Mouse (Mus musculus): Measurements from ENCODE around the gene Bak1. TPM values are rescaled to one million over a fixed set of nuclear protein-coding genes. Genes with fewer than 3 reads are reported as not detected.
"Not testable (repeated sequence)": the region's sequence is repeated elsewhere in the genome, so short reads cannot be mapped to it uniquely, and the experiment has no call there.

The Bak1 gene
- total RNA-seq, 2 experiments from 2014 or later, result 17.0 to 28.6 TPM

DNA sequence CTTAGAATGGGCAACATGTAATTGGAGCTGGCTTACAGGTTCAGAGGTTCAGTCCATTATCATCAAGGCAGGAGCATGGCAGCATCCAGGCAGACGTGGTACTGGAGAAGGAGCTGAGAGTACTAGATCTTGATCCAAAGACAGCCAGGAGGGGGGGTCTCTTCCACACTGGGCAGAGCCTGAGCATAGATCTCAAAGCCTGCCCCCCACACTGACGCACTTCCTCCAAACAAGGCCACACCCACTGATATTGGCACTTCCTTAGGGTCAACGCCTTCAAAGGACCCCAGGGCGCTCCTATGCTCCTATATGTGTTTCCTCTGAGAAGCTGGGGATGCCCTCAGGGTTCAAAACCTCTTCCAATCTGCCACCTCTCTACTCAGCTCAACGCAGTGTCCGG, 33.8 kb downstream of the Bak1 start:
- ATAC-seq (replicated peaks; ENCODE audit: low FRiP score, poor library complexity, severe bottlenecking), result no peak

DNA sequence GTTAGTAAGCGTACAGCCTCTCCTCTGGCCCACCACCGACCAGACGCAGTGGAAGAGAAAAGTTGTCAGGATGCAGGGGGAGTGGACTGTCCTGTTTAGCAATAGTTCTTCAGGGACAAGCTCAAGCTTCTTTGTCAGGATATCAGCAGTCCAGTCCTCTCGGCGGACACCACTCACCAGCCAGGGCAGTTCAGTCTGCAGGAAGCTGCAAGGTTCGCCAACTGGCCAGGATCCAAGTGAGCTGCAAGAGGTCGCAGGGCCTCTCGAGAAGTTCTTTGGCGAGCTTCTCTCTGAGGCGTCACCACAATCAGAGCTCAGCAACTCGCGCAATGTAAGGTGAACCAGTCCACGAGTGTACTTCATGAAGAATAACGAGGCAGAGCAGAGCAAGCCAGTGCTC, 34.4 kb downstream of the Bak1 start:
- ATAC-seq (replicated peaks; ENCODE audit: low FRiP score, poor library complexity, severe bottlenecking), result no peak

DNA sequence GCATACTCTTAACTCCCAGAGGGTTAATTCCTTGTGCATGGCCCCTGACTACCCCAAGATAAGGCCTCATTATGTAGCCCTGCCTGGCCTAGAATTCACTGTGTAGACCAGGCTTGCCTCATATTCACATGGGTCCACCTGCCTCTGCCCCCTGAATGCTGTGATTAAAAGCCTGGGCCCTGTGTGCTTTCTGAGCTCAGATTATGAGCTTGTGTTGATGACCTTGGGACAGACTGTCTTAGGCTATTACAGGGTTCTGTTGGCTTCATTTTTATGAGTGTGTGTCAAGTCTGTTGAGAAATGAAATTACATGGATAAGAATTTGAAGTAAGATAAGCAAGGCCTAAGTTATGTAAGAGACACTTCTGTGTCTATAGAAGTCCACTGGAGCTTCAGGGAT, 38.3 kb downstream of the Bak1 start:
- ATAC-seq (replicated peaks; ENCODE audit: low FRiP score, poor library complexity, severe bottlenecking), result no peak

DNA sequence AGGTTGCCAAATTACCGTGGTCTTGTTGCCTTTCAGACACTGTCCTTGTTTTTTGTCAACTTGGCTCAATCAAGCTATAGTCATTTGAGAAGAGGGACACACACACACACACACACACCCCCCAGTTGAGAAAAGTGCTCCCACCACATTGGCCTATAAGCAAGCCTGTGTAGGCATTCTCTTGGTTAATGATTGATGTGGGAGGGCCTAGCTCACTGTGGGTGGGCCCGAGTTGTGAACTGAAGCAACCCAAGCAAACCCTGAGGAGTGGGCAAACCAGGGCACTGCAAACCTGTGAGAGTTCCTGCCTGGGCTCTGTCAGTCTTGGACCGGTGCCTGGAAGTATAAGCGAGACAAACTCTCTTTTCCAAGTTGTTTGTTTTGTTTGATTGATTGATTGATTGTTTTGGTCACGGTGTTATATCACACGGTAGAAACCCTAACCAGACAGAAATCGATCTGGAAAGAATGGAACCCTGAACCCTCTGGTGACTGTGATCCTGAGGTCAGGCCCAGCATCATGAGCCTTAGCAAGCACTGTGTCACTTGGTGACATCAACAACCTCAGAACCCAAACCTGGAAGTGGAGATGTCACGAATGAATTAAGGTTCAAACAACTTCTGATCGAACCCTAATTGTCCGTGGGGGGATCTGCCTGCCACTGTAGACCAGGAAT, 43.2 kb downstream of the Bak1 start:
- ATAC-seq (replicated peaks; ENCODE audit: low FRiP score, poor library complexity, severe bottlenecking), result no peak

DNA sequence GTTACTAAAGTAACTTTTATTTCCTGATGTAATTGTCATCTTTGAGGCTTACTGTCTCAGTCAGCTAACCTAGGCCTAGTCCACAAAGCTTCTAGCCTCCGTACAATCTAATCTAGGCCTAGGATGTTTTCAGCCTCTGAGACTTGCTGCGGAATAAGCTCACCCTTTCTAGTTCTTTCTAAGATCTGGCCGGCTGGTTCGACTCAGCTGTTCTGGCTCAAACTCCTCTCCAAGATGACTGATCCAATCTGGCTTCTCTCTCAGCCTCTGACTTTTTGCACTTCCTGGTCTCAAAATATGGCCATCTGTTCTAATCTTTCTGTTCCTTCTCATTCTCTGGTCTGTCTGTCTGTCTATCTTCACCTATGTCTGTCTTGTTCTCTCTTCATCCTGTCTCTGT, 45.4 kb downstream of the Bak1 start:
- no peak for ATAC-seq (replicated peaks; ENCODE audit: low FRiP score, poor library complexity, severe bottlenecking)

DNA sequence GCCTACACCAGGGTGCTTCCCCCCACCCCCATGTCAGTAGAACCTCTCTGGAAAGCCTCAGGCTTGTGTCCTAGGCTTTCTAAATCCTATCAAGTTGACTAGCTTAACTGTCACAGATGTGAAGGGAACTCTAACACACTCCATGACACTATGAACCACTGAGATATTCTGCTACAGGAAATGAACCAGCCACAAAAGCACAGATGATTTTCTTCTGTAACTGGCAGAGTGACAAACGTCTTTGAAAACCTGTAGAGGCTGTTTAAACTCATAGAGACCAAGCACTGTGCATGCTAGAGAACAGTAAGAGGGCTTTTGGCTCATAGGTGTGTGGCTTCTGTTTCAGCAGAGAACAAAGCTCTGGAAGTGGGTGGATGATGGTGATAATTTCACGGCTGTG, 47.8 kb downstream of the Bak1 start:
- ATAC-seq (replicated peaks; ENCODE audit: low FRiP score, poor library complexity, severe bottlenecking), result no peak

DNA sequence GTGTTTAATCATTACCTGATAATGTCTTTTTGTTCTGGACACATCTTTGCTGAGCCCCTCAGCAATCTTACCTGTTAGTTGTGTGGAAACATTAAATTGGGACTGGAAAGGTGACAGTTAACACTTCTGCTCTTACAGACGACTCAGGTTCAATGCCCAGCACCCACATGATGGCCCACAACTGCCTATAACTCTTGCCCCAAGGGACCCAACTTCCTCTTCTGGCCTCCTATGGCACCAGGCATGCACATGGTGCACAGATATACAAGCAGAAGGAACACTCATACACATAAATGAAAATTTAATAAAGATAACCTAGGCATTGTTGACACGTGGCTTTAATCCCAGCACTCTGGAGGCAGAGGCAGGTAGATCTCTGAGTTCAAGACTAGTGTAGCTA, 49.4 kb downstream of the Bak1 start:
- ATAC-seq (replicated peaks; ENCODE audit: low FRiP score, poor library complexity, severe bottlenecking), result no peak

DNA sequence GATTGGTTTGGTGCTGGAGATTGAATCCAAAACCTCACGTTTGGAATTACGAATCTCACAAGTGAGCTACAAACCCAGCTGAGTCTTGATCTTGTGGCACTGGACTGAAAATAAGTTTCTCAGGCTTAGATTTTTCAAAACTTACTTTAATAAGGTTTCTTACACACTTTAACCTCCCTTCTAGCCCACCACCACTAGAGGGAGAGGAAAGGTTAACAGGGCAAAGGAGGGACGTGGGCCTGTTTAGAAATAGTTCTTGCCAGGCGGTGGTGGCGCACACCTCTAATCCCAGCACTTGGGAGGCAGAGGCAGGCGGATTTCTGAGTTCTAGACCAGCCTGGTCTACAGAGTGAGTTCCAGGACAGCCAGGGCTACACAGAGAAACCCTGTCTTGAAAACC, 51.5 kb downstream of the Bak1 start:
- not testable (repeated sequence) for ATAC-seq (replicated peaks; ENCODE audit: low FRiP score, poor library complexity, severe bottlenecking)

DNA sequence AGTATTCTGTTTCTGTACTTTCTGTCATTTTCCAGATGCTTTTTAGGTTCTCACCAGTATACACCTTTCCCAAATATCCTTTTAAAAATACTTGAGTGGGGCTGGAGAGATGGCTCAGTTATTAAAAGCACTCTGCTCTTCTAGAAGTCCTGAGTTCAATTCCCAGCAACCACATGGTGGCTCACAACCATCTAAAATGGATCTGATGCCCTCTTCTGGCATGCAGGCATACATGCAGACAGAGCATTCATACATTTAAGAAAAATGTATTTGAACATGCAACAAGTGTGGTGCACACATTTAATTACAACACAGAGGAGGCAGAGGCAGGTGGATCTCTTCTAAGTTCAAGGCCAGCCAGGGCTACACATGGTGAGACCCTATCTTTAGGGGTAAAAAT, 53.4 kb downstream of the Bak1 start:
- ATAC-seq (replicated peaks; ENCODE audit: low FRiP score, poor library complexity, severe bottlenecking), result no peak

DNA sequence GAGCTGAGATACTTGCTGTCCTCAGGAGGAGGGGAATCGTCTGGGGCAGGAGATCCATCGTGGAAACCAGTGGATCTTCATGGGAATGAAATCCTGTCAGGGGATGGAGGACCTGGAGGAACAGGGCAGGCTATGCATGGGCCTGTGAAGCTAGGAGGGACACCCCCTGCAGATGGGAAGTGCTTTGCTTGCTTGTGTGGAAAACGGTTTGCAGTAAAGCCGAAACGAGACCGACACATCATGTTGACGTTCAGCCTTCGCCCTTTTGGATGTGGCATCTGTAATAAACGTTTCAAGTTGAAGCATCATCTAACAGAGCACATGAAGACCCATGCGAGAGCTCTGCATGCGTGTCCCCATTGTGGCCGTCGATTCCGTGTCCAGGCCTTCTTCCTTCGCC, 54.3 kb downstream of the Bak1 start:
- no peak for ATAC-seq (replicated peaks; ENCODE audit: low FRiP score, poor library complexity, severe bottlenecking)

DNA sequence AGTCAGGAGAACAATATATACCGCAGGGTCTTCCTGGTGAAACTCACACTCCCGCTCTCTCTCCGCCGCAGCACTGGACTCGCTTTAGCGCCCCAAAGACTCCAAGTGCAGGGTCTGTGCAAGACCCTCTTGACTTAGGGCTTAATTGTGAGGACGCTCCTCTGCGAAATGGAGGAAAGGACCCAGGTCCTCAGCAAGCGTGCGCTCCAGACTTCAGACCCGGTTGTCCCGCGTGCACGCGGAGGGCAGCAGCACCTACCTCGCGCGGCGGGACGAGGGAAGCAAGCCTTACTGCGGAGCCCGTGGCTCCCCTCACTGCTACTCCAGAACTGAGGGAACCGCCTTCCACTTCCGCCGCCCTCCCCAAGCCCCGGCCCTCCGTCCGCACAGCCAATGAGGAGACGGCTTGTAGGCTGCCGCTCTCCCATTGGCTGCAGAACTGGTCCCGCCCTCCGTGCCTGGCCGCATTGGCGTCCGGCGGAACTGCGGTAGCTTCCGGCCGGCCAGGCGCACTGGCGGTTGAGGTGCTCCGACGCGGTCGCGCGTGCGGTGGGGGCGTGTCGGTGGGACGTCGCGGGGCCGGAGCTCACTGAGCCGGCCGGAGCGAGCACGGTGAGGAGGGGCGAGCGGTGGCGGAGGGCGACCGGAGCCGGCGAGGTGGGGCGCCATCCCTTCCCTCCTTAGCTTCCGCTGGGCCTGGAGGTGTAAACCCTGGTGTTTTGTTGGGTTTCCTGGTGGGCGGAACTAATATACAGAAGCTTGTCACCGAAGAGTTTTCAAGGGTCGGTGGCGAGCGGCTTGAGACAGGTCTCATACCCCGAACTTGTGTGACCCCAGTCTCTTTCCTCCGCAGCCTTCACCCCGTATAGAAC, 55.9 kb downstream of the Bak1 start, which contains the start of gene Zbtb9:
TSS of gene Zbtb9 (plus strand) at position 465 of the 872 bp plus-strand sequence.
- peak; percentile 98 for ATAC-seq (replicated peaks; ENCODE audit: low FRiP score, poor library complexity, severe bottlenecking)

DNA sequence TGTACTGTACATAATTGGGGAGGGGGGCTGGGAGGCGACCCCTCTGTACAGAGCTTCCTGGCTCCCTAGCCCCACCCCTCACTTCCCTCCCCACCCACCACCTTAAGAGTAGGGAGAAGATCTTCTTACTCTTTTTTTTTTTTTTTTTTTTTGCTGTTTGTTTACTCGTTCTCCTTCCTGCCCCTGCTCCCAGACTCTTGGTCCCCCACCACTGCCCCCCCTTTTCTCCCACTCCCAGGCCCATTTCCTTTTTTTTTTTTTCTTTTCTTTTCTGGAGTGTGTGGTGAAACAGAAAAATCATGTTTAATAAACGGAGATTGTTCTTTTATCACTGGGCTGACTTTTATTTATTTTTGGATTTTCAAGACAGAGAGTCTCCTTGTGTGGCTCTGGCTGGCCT, 56.7 kb downstream of the Bak1 start:
- no peak for ATAC-seq (replicated peaks; ENCODE audit: low FRiP score, poor library complexity, severe bottlenecking)

DNA sequence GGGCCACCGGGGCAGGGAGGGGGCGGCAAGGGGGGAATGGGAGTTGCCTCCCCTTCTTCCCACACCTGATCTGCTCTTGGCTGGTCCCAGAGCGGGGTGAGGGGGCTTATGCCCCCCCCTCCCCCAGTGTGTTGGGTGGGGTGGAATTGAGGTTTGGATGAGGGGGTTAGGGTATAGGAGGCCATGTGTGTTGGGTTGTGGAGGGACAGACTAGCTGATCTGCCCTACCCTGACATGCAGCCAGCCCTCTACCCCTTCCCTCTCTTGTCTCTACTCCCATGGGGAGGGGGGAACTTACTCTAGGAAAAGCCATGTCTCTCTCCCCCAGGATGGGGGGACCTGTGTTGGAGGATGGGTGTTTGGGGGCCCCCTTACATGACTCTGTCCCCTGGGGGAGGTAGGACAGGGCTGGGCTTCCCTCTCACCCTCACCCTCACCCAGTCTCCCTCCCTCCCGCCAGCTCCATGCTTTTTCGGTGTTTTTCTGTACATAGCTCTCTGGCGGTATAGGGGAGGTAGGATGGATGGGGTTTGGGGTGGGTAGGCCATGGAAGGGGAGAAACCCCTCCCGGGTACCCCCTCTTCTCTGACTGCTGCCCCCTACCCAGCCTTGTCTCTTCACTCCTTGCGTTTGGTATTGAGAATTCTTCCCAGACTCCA, 57.4 kb downstream of the Bak1 start:
- ATAC-seq (replicated peaks; ENCODE audit: low FRiP score, poor library complexity, severe bottlenecking), result no peak

DNA sequence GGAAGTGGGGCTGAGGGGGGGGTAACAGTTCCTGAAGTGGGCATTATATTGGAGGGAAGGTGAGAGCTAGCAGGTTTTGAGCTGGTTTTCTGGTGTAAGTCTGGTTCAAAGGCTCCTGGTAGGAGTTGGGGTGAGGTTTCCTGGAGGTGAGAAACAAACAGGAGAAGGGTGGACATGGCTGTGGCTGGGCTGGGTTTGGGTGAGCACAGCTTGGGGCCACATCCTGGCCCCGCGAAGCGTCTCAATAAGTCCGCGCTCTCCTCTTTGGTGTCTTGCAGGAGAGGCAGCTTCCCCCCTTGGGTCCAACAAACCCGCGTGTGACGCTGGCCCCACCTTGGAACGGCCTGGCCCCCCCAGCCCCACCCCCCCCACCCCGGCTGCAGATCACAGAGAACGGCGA, 58.6 kb downstream of the Bak1 start:
- ATAC-seq (replicated peaks; ENCODE audit: low FRiP score, poor library complexity, severe bottlenecking), result no peak

Other genes starting within 250 kb of the Bak1 start
- 1.2 and 7.1 TPM in 2 replicates for gene Bnip1, start 247.9 kb downstream of the Bak1 start, total RNA-seq (2015; ENCODE audit: low replicate concordance)
- 6.4 and 8.3 TPM in 2 replicates for gene Bnip1, start 247.9 kb downstream of the Bak1 start, total RNA-seq (2017; ENCODE audit: low replicate concordance)
- not detected in 2 replicates for gene Nkx2-5, start 184.0 kb downstream of the Bak1 start, total RNA-seq (2015; ENCODE audit: low replicate concordance)
- gene Nkx2-5, start 184.0 kb downstream of the Bak1 start, total RNA-seq (2017; ENCODE audit: low replicate concordance), result not detected in 2 replicates
- 3.3 and 5.6 TPM in 2 replicates for gene Kifc5b, start 111.9 kb downstream of the Bak1 start, total RNA-seq (2015; ENCODE audit: low replicate concordance)
- gene Kifc5b, start 111.9 kb downstream of the Bak1 start, total RNA-seq (2017; ENCODE audit: low replicate concordance), result 18.9 and 30.1 TPM in 2 replicates
- 4.0 TPM in 2 replicates for gene Phf1, start 96.0 kb downstream of the Bak1 start, total RNA-seq (2015; ENCODE audit: low replicate concordance)
- gene Phf1, start 96.0 kb downstream of the Bak1 start, total RNA-seq (2017; ENCODE audit: low replicate concordance), result 2.5 and 4.1 TPM in 2 replicates
- gene Cuta, start 89.4 kb downstream of the Bak1 start, total RNA-seq (2015; ENCODE audit: low replicate concordance), result 33.6 and 59.6 TPM in 2 replicates
- 10.2 and 14.4 TPM in 2 replicates for gene Cuta, start 89.4 kb downstream of the Bak1 start, total RNA-seq (2017; ENCODE audit: low replicate concordance)
- gene Syngap1, start 87.8 kb downstream of the Bak1 start, total RNA-seq (2015; ENCODE audit: low replicate concordance), result 0.42 and 2.5 TPM in 2 replicates
- 0.60 and 5.3 TPM in 2 replicates for gene Syngap1, start 87.8 kb downstream of the Bak1 start, total RNA-seq (2017; ENCODE audit: low replicate concordance)
- gene Zbtb9, start 55.8 kb downstream of the Bak1 start, total RNA-seq (2015; ENCODE audit: low replicate concordance), result 1.3 TPM in 1 of 2 replicates, not detected in the other
- gene Zbtb9, start 55.8 kb downstream of the Bak1 start, total RNA-seq (2017; ENCODE audit: low replicate concordance), result 5.3 and 6.0 TPM in 2 replicates
- 0.42 and 1.2 TPM in 2 replicates for gene Itpr3, start 28.3 kb upstream of the Bak1 start, total RNA-seq (2015; ENCODE audit: low replicate concordance)
- gene Itpr3, start 28.3 kb upstream of the Bak1 start, total RNA-seq (2017; ENCODE audit: low replicate concordance), result 1.1 and 1.4 TPM in 2 replicates
- 37.1 and 39.7 TPM in 2 replicates for gene Uqcc2, start 104.9 kb upstream of the Bak1 start, total RNA-seq (2015; ENCODE audit: low replicate concordance)
- gene Uqcc2, start 104.9 kb upstream of the Bak1 start, total RNA-seq (2017; ENCODE audit: low replicate concordance), result 19.8 and 25.6 TPM in 2 replicates
- not detected in 2 replicates for gene Ip6k3, start 138.8 kb upstream of the Bak1 start, total RNA-seq (2015; ENCODE audit: low replicate concordance)
- not detected in 2 replicates for gene Ip6k3, start 138.8 kb upstream of the Bak1 start, total RNA-seq (2017; ENCODE audit: low replicate concordance)
- gene Lemd2, start 175.5 kb upstream of the Bak1 start, total RNA-seq (2015; ENCODE audit: low replicate concordance), result 2.7 and 5.4 TPM in 2 replicates
- gene Lemd2, start 175.5 kb upstream of the Bak1 start, total RNA-seq (2017; ENCODE audit: low replicate concordance), result 12.9 and 13.5 TPM in 2 replicates